Mouse (Mus musculus) gonadal fat pad, adult 2 months (tissue): ENCODE results near the gene Gzmm. TPM values are rescaled to one million over a fixed set of nuclear protein-coding genes. Genes with fewer than 3 reads are reported as not detected.
"Not testable (repeated sequence)": the region's sequence is repeated elsewhere in the genome, so short reads cannot be mapped to it uniquely, and the experiment has no call there.

Experiments used
- DNase-seq: peaks from one replicate; pipeline ENCODE4 v3.0.0-alpha.2; 2012; ENCODE audit warnings: low read depth
- polyA plus RNA-seq: library from polyadenylated mRNA; depleted of rRNA; stranded (reverse); fragments of >200 nt; gene quantifications from 2 replicates; pipeline ENCODE4 v1.2.3, GENCODE M21; 2012

The Gzmm gene
- polyA plus RNA-seq, 1 experiment = 0.42 TPM

- DNase-seq = no peak
Observed at GRCm38 (mm10) chr10:79701443-79702129, 12.8 kb downstream of the Gzmm start.

- not testable (repeated sequence) for DNase-seq
Observed at GRCm38 (mm10) chr10:79702970-79703369, 14.2 kb downstream of the Gzmm start.

GRCm38 (mm10) chr10:79703541-79703940 is 14.7 kb downstream of the Gzmm start:
- DNase-seq = no peak

GRCm38 (mm10) chr10:79704065-79704969 is 15.5 kb downstream of the Gzmm start, which contains the start of gene Bsg:
TSS of gene Bsg (plus strand) at chr10:79704491.
- no peak for DNase-seq

- DNase-seq = no peak
Observed at GRCm38 (mm10) chr10:79704970-79705360, 16.1 kb downstream of the Gzmm start.

GRCm38 (mm10) chr10:79705951-79706350 is 17.1 kb downstream of the Gzmm start:
- DNase-seq = no peak

GRCm38 (mm10) chr10:79706406-79707094 is 17.7 kb downstream of the Gzmm start:
- DNase-seq = no peak

GRCm38 (mm10) chr10:79707162-79707561 is 18.3 kb downstream of the Gzmm start:
- DNase-seq = no peak

- no peak for DNase-seq
Observed at GRCm38 (mm10) chr10:79707759-79708158, 18.9 kb downstream of the Gzmm start.

- DNase-seq = no peak
Observed at GRCm38 (mm10) chr10:79708668-79709067, 19.8 kb downstream of the Gzmm start.

- DNase-seq = no peak
Observed at GRCm38 (mm10) chr10:79709307-79709706, 20.5 kb downstream of the Gzmm start.

- no peak for DNase-seq
Observed at GRCm38 (mm10) chr10:79712029-79712428, 23.2 kb downstream of the Gzmm start.

GRCm38 (mm10) chr10:79712499-79713126 is 23.8 kb downstream of the Gzmm start:
- DNase-seq = no peak

- no peak for DNase-seq
Observed at GRCm38 (mm10) chr10:79713163-79713562, 24.3 kb downstream of the Gzmm start.

GRCm38 (mm10) chr10:79714996-79715395 is 26.2 kb downstream of the Gzmm start:
- DNase-seq = no peak

- DNase-seq = no peak
Observed at GRCm38 (mm10) chr10:79716254-79716987, 27.6 kb downstream of the Gzmm start, which contains the start of gene Hcn2. TSS of gene Hcn2 (plus strand) at chr10:79716634.

- no peak for DNase-seq
Observed at GRCm38 (mm10) chr10:79716988-79717355, 28.2 kb downstream of the Gzmm start.

GRCm38 (mm10) chr10:79717640-79718357 is 29.0 kb downstream of the Gzmm start:
- DNase-seq = no peak

GRCm38 (mm10) chr10:79721089-79721488 is 32.3 kb downstream of the Gzmm start:
- DNase-seq = no peak

- no peak for DNase-seq
Observed at GRCm38 (mm10) chr10:79723047-79723446, 34.2 kb downstream of the Gzmm start.
